Mouse (Mus musculus): ENCODE results near the gene Pym1. TPM values are rescaled to one million over a fixed set of nuclear protein-coding genes. Genes with fewer than 3 reads are reported as not detected.
"Not testable (repeated sequence)": the region's sequence is repeated elsewhere in the genome, so short reads cannot be mapped to it uniquely, and the experiment has no call there.

The Pym1 gene
- polyA plus RNA-seq, 1 experiment from 2014 or later, result 20.4 TPM

DNA sequence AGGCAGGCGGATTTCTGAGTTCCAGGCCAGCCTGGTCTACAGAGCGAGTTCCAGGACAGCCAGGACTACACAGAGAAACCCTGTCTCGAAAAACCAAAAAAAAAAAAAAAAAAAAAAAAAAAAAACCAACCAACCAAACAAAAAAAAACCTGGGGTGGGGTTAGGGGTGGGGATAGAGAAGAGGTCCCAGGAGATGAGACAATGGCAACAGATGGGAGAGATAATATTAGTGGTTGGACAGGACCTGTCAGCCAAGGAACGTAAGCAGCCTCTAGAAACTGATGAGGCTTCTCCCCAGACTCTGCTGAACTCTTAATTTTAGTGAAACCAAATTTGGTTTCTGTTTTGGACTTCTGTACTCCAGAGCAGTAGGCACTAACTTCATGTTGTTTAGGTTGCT is 22.2 kb upstream of the Pym1 start:
- not testable (repeated sequence) for H3K4me3 ChIP-seq (replicated peaks); DNase-seq; H3K9me3 ChIP-seq (replicated peaks); H3K27ac ChIP-seq; ATAC-seq (ENCODE audit: low read depth); H3K36me3 ChIP-seq; H3K4me1 ChIP-seq (replicated peaks); H3K4me2 ChIP-seq; H3K27me3 ChIP-seq; H3K9ac ChIP-seq
- WGBS (ENCODE audit: insufficient replicate concordance), result 53% methylated on average over 4 of the region's 4 CpGs

DNA sequence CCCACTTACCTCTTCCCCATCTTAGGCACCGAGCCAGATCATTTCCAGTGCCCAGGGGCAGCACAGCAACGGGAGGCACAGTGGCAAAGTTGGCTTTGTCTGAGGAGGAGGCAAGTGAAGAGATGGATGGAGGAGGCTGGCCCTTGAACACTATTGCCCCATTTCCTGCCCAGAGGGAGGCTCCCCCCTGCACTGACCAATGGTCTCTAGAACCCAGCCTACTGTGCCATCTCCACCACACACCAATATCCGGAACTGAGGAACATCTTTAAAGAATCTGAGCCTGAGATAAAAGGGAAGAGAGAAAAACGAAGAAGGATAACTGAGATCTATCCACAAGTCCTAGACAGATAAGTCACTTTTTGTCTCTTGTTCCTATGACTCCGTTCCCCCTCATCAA is 19.6 kb upstream of the Pym1 start:
- ATAC-seq (ENCODE audit: low read depth) (no peak), DNase-seq (no peak)
- 63% methylated on average over 5 of the region's 5 CpGs for WGBS (ENCODE audit: insufficient replicate concordance)
- Histone ChIP-seq H3K4me1 (replicated peaks) (peaks cover 9% of the 10 kb centered on the region; the same call in 1 of the 2 replicates), H3K4me3 (replicated peaks) (no peak overlapping the region), H3K27me3 (no peaks in the 10 kb centered on the region), H3K9ac (no peak overlapping the region), H3K9me3 (replicated peaks) (no peaks in the 10 kb centered on the region), H3K27ac (no peak overlapping the region), H3K4me2 (no peak overlapping the region), H3K36me3 (peaks cover 3% of the 10 kb centered on the region; the same call in 1 of the 2 replicates)

DNA sequence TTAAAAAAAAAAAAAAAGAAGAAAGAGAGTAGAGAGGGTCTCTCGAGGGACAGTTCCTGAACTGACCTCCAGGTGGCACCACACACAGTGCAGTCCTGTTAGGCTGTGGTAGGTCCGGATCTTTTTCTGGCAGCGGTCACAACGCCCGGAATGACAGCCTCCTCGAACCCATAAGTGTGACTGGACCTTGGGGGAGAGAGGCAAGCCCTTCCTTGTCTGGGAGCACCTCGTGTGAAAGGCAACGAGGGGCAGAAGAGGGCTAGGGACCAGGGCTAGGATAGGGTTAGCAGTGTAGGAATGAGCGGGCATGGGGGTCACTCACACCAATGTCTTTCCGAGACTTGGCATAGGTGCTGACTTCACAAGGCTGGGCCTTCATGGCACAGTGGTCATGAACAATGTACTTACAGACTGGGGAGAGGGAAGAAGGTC is 16.7 kb upstream of the Pym1 start:
- no peaks in the 10 kb centered on the region for H3K27me3 ChIP-seq
- peaks cover 5% of the 10 kb centered on the region; the same call in 1 of the 2 replicates for H3K36me3 ChIP-seq
- H3K9ac ChIP-seq, result peak overlapping the region; percentile 23; the same call in 1 of the 2 replicates
- no peak overlapping the region for H3K4me3 ChIP-seq (replicated peaks)
- ATAC-seq (ENCODE audit: low read depth), result no peak
- H3K4me1 ChIP-seq (replicated peaks), result 0 out of 2 replicates have a peak, but pooled peaks cover 3% of the 10 kb centered on the region
- H3K27ac ChIP-seq, result no peak overlapping the region
- no peaks in the 10 kb centered on the region for H3K9me3 ChIP-seq (replicated peaks)
- peak; percentile 44 for DNase-seq
- 0 out of 2 replicates have a peak overlapping the region, but pooled peaks have one; percentile 15 for H3K4me2 ChIP-seq
- WGBS (ENCODE audit: insufficient replicate concordance), result 20% methylated on average over 10 of the region's 10 CpGs

DNA sequence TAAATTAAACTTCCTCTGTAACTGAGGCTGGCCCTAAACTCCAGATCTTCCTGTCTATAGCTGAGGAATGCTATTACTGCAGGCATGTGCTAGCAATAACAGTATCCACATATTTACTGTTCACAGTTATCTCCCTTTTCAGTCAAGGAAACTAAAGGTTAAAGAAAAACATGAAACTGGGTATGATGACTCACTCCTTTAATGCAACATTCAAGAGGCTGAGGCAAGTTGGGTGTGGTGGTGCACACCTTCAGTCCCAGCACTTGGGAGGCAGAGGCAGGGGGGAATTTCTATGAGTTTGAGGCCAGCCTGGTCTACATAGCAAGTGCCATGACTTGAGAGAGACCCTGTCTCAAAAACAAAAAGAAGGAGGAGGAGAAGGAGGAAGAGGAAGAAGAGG is 15.7 kb upstream of the Pym1 start:
- ATAC-seq (ENCODE audit: low read depth) (no peak), DNase-seq (no peak)
- Histone ChIP-seq H3K4me3 (replicated peaks) (no peak overlapping the region), H3K9ac (no peak overlapping the region), H3K36me3 (peaks cover 5% of the 10 kb centered on the region; the same call in 1 of the 2 replicates), H3K9me3 (replicated peaks) (no peaks in the 10 kb centered on the region), H3K4me2 (no peak overlapping the region), H3K27ac (no peak overlapping the region), H3K27me3 (no peaks in the 10 kb centered on the region), H3K4me1 (replicated peaks) (0 out of 2 replicates have a peak, but pooled peaks cover 3% of the 10 kb centered on the region)

DNA sequence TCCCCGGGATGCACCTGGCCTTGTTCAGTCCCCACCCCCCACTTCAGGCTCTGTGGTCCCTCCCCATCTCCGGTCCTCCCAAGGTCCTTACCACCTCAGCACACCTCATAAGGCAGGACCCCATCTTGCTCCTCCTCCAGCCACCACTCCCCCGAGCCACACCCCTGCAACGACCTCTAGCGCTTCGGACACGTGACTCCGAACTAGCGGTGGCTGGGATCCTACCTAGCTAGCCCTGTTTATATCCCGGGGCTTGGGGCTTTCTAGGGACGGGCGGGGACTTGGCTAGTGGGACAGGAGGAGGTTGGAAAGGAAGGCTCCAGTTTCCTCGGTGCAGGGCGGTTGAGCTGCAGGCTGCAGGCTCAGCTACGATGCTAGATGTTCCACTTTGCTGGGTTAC is 10.3 kb upstream of the Pym1 start:
- 17% methylated on average over 15 of the region's 15 CpGs for WGBS (ENCODE audit: insufficient replicate concordance)
- peak overlapping the region; percentile 29; the same call in 1 of the 2 replicates for H3K4me3 ChIP-seq (replicated peaks)
- H3K4me2 ChIP-seq, result peak overlapping the region; percentile 60

DNA sequence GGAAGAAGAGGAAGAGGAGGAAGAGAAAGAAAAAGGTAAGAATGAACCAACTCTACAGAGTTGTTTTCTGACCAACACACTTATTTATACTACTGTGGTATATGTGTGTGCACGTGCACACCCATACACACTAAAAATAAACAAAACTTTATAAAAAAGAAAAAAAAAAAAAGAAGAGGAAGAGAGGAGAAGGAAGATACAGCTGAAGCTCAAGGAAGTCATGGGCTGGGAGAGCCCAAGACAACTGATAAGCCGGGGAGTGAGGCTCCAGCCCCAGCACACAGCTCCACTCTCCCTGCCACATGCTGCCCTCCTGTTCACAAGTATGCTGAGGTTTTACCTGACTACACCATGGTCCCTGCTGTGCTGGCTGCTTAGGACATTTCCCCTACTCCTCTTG is 7.4 kb upstream of the Pym1 start:
- H3K4me2 ChIP-seq, result no peak overlapping the region
- no peaks in the 10 kb centered on the region for H3K9me3 ChIP-seq (replicated peaks)
- H3K4me1 ChIP-seq (replicated peaks), result peaks cover 38% of the 10 kb centered on the region
- H3K4me3 ChIP-seq (replicated peaks), result no peak overlapping the region
- H3K9ac ChIP-seq, result no peak overlapping the region
- DNase-seq (no peak), ATAC-seq (ENCODE audit: low read depth) (peak; percentile 52)
- H3K36me3 ChIP-seq, result no peaks in the 10 kb centered on the region
- H3K27ac ChIP-seq, result no peak overlapping the region
- peaks cover 37% of the 10 kb centered on the region for H3K27me3 ChIP-seq
- whole genome bisulfite sequencing (ENCODE audit: insufficient replicate concordance), result 9% methylated on average over 2 of the region's 2 CpGs

More for the DNA sequence above, 10.3 kb upstream of the Pym1 start:
- H3K36me3 ChIP-seq, result peaks cover 5% of the 10 kb centered on the region; the same call in 1 of the 2 replicates
- H3K9me3 ChIP-seq (replicated peaks), result no peaks in the 10 kb centered on the region
- peaks cover 8% of the 10 kb centered on the region for H3K27me3 ChIP-seq
- DNase-seq (peak; percentile 24), ATAC-seq (ENCODE audit: low read depth) (peak; percentile 73)
- peak overlapping the region; percentile 45 for H3K9ac ChIP-seq
- no peak overlapping the region for H3K27ac ChIP-seq
- H3K4me1 ChIP-seq (replicated peaks), result peaks cover 15% of the 10 kb centered on the region

DNA sequence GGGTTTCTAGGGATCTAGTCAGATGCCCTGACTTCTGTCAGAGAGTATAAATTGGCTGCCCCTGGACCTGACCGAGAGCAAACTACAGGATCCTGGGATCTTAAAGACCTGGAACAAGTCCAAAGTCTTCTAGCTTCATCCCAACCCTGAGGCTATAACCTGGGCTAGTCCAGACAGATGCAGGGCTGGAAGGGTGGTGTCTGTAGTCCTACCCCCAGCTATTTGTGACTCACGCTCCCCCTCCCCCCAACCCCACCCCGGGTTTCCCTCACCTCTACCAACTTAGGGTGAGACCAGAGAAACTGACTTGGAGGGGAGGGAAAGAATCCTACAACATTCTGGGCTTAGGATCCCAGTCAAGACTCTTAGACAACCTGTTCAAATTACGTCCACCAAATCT is 5.1 kb upstream of the Pym1 start:
- H3K9ac ChIP-seq, result no peak overlapping the region

DNA sequence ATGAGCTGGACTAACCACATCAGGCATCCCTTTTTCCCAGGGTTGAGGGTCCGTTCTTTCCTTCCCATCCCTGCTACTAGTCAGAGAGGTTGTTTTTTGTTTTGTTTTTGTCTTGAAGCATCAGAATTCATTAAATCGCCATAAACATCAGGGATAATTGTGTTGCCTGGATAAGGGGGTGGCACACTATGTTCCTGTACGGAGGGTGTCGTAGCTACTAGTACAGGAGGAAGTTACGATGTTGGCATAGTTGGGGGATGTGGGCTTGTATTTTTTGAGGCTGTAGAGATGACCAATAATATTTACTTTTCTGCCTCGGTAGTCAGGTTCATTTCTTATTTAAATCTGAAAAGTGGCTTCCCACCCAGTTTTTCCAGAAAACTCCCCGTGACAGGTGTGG is 4.5 kb upstream of the Pym1 start:
- Histone ChIP-seq H3K9ac (peak overlapping the region; percentile 56), H3K4me3 (replicated peaks) (peak overlapping the region; percentile 59), H3K27ac (no peak overlapping the region), H3K9me3 (replicated peaks) (no peaks in the 10 kb centered on the region), H3K4me2 (peak overlapping the region; percentile 72), H3K36me3 (no peaks in the 10 kb centered on the region), H3K27me3 (peaks cover 48% of the 10 kb centered on the region), H3K4me1 (replicated peaks) (peaks cover 44% of the 10 kb centered on the region)
- WGBS (ENCODE audit: insufficient replicate concordance), result 1% methylated on average over 7 of the region's 7 CpGs
- ATAC-seq (ENCODE audit: low read depth) (no peak), DNase-seq (no peak)

More for the DNA sequence above, 5.1 kb upstream of the Pym1 start:
- peak overlapping the region; percentile 72 for H3K4me2 ChIP-seq
- DNase-seq (no peak), ATAC-seq (ENCODE audit: low read depth) (no peak)
- H3K27ac ChIP-seq, result no peak overlapping the region
- H3K36me3 ChIP-seq, result no peaks in the 10 kb centered on the region
- 41% methylated on average over 4 of the region's 4 CpGs for WGBS (ENCODE audit: insufficient replicate concordance)
- H3K9me3 ChIP-seq (replicated peaks), result no peaks in the 10 kb centered on the region
- H3K27me3 ChIP-seq, result peaks cover 48% of the 10 kb centered on the region
- H3K4me3 ChIP-seq (replicated peaks), result peak overlapping the region; percentile 59
- H3K4me1 ChIP-seq (replicated peaks), result peaks cover 46% of the 10 kb centered on the region

DNA sequence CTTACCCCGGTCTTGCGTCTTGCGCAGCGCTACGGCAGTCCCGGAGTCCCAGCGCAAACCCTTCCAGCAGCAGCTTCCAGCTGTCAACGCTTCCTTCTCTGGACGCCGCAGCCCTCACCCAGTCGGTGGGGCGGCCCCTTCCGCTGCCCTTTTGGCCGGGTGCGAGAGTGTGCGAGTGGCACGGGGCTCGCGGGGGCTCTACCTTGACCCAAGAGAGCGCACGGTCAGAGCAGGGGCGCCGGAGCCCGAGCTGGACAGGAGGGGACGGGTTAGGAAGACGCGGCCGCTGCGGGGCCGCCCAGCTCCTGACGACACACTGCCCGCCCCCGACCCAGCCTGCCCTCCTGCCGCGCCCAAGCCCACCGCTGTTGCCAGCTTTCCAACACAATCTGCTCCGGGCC is 3.9 kb upstream of the Pym1 start:
- Histone ChIP-seq H3K27me3 (peaks cover 48% of the 10 kb centered on the region), H3K27ac (no peak overlapping the region), H3K9ac (peak overlapping the region; percentile 56), H3K4me1 (replicated peaks) (peaks cover 46% of the 10 kb centered on the region), H3K4me3 (replicated peaks) (peak overlapping the region; percentile 59), H3K36me3 (no peaks in the 10 kb centered on the region), H3K9me3 (replicated peaks) (no peaks in the 10 kb centered on the region), H3K4me2 (peak overlapping the region; percentile 72)
- DNase-seq, result no peak
- under 1% methylated on average over 37 of the region's 37 CpGs for WGBS (ENCODE audit: insufficient replicate concordance)
- ATAC-seq (ENCODE audit: low read depth), result no peak

DNA sequence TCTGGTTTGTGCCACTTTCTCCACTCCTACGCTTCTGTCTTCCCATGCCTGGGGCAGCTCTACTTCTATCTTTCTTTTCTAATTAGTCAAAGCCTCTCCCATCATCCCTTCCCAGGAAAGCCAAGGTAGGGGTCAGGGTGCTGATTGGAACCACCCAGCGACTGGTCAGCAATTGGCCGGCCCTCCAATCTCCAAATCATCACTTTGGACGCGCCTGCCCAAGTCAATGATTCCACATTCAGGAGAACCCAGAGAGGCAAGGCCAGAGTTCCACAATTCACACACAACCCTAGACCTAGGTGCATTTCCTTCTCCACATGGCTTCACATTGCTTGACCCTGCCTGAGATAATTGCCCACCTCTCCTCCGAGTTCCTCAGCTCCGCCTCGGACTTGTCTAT is 3.5 kb upstream of the Pym1 start:
- H3K4me2 ChIP-seq, result peak overlapping the region; percentile 72
- peak overlapping the region; percentile 56 for H3K9ac ChIP-seq
- peak overlapping the region; percentile 59 for H3K4me3 ChIP-seq (replicated peaks)
- 18% methylated on average over 8 of the region's 8 CpGs for WGBS (ENCODE audit: insufficient replicate concordance)
- ATAC-seq (ENCODE audit: low read depth), result no peak
- H3K27me3 ChIP-seq, result peaks cover 48% of the 10 kb centered on the region
- peaks cover 50% of the 10 kb centered on the region for H3K4me1 ChIP-seq (replicated peaks)
- no peaks in the 10 kb centered on the region for H3K36me3 ChIP-seq
- no peaks in the 10 kb centered on the region for H3K9me3 ChIP-seq (replicated peaks)
- H3K27ac ChIP-seq, result no peak overlapping the region
- DNase-seq, result no peak

DNA sequence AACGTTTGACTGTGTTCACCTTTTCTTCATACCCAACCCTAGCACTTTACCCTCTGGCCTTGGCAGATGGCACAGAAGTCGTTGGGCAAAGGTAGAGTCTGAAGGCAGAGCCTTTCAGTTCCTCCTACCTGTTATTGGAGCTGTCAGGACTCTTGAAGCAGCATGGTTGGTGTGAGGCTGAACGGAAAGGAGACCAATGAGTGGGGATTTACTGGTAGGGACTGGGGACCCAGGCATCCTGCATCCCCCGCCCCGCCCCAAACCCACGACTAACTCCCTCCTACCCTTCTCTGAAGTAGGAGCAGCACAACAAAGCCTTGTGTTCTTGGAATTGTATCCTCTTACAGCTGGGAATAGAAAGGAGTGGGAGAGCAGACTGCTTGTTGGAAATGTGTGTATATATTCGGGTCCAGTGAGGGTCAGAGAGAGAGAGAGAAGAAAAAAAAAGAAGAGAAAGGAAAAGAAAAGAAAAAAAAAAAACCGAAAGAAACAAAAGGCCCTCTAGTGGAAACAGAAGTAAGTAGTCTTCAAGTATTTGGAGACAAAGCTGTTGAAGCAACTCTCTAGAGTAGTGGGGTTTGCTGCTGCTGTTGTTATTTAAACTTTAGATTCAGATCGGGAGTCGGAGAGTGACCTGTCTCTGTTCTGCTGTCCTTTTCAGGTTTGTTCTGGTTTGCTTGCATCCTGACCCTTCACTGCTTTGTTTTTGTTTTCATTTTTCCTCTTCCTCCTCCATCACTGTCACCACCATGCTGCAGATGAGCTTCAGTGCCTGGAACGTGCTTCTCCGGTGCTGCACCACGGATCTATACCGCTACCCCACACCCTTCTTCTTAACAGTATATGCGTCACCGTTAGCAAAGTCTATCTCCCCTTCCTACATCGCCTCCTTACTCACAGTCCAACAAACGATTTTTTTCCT is 2.7 kb upstream of the Pym1 start, which contains the start of gene Dgka:
Gene Dgka (minus strand): TSS at position 176 of the 922 bp plus-strand sequence.
- Histone ChIP-seq H3K27ac (0 out of 2 replicates have a peak within 1 kb of the TSS, but pooled peaks have one; percentile 10), H3K9ac (peak within 1 kb of the TSS; percentile 56), H3K4me3 (replicated peaks) (peak within 1 kb of the TSS; percentile 59), H3K4me1 (replicated peaks) (peaks cover 57% of the 10 kb centered on the region), H3K9me3 (replicated peaks) (no peaks in the 10 kb centered on the region), H3K36me3 (no peaks in the 10 kb centered on the region), H3K4me2 (peak within 1 kb of the TSS; percentile 72), H3K27me3 (peaks cover 48% of the 10 kb centered on the region)
- 19% methylated on average over 18 of the region's 18 CpGs for WGBS (ENCODE audit: insufficient replicate concordance)
- DNase-seq, result no peak
- no peak for ATAC-seq (ENCODE audit: low read depth)
